Mouse (Mus musculus): ENCODE measurements at regions not wholly inside any gene's neighbourhood (a gene's known extent, or its start where the extent isn't known, plus 50 kb on each side); places are given as distances from the start of the nearest gene placed in this dataset.

- no peak overlapping the region for H3K27ac ChIP-seq (ENCODE audit: low read depth, low read length)
- H3K4me1 ChIP-seq (ENCODE audit: control insufficient read depth, insufficient read depth, low read length): no peaks in the 10 kb centered on the region
- no peak overlapping the region for H3K9ac ChIP-seq (replicated peaks; ENCODE audit: low read depth, low read length)
- no peak for ATAC-seq (ENCODE audit: low read depth)
- H3K4me3 ChIP-seq (ENCODE audit: low read depth, low read length): no peak overlapping the region
- no peaks in the 10 kb centered on the region for H3K9me3 ChIP-seq (ENCODE audit: control insufficient read depth, low read length)
- H3K4me2 ChIP-seq (ENCODE audit: low read depth, low read length): no peak overlapping the region
- no peaks in the 10 kb centered on the region for H3K36me3 ChIP-seq (ENCODE audit: control insufficient read depth, insufficient read depth, low read length)
- WGBS: 94% methylated on average over 5 of the region's 5 CpGs
- no peaks in the 10 kb centered on the region for H3K27me3 ChIP-seq (ENCODE audit: control insufficient read depth, insufficient read depth, low read length)
Observed at GRCm38 (mm10) chr15:5743893-5744292, 499.9 kb upstream of the Ptger4 start.

- Histone ChIP-seq H3K4me3 (ENCODE audit: low read depth, low read length) (no peak overlapping the region), H3K27me3 (ENCODE audit: control insufficient read depth, insufficient read depth, low read length) (no peaks in the 10 kb centered on the region), H3K4me2 (ENCODE audit: low read depth, low read length) (no peak overlapping the region), H3K9ac (replicated peaks; ENCODE audit: low read depth, low read length) (no peak overlapping the region), H3K27ac (ENCODE audit: low read depth, low read length) (no peak overlapping the region), H3K9me3 (ENCODE audit: control insufficient read depth, low read length) (no peaks in the 10 kb centered on the region), H3K36me3 (ENCODE audit: control insufficient read depth, insufficient read depth, low read length) (no peaks in the 10 kb centered on the region), H3K4me1 (ENCODE audit: control insufficient read depth, insufficient read depth, low read length) (no peaks in the 10 kb centered on the region)
- 90% methylated on average over 2 of the region's 2 CpGs for WGBS
- no peak for ATAC-seq (ENCODE audit: low read depth)
Observed at GRCm38 (mm10) chr15:5758690-5759089, 514.7 kb upstream of the Ptger4 start.

GRCm38 (mm10) chr15:5762216-5762615, 518.2 kb upstream of the Ptger4 start:
- H3K27me3 ChIP-seq (ENCODE audit: control insufficient read depth, insufficient read depth, low read length): no peaks in the 10 kb centered on the region

GRCm38 (mm10) chr15:5777074-5777473, 522.5 kb upstream of the Dab2 start:
- Histone ChIP-seq H3K4me3 (ENCODE audit: low read depth, low read length) (no peak overlapping the region), H3K4me2 (ENCODE audit: low read depth, low read length) (no peak overlapping the region), H3K9ac (replicated peaks; ENCODE audit: low read depth, low read length) (no peak overlapping the region), H3K9me3 (ENCODE audit: control insufficient read depth, low read length) (no peaks in the 10 kb centered on the region), H3K27ac (ENCODE audit: low read depth, low read length) (no peak overlapping the region), H3K27me3 (ENCODE audit: control insufficient read depth, insufficient read depth, low read length) (no peaks in the 10 kb centered on the region), H3K36me3 (ENCODE audit: control insufficient read depth, insufficient read depth, low read length) (no peaks in the 10 kb centered on the region), H3K4me1 (ENCODE audit: control insufficient read depth, insufficient read depth, low read length) (no peaks in the 10 kb centered on the region)
- WGBS: 84% methylated on average over 4 of the region's 4 CpGs
- no peak for ATAC-seq (ENCODE audit: low read depth)

More at GRCm38 (mm10) chr15:5762216-5762615, 518.2 kb upstream of the Ptger4 start:
- Histone ChIP-seq H3K36me3 (ENCODE audit: control insufficient read depth, insufficient read depth, low read length) (no peaks in the 10 kb centered on the region), H3K4me3 (ENCODE audit: low read depth, low read length) (no peak overlapping the region), H3K4me1 (ENCODE audit: control insufficient read depth, insufficient read depth, low read length) (no peaks in the 10 kb centered on the region), H3K9ac (replicated peaks; ENCODE audit: low read depth, low read length) (no peak overlapping the region), H3K9me3 (ENCODE audit: control insufficient read depth, low read length) (no peaks in the 10 kb centered on the region), H3K27ac (ENCODE audit: low read depth, low read length) (no peak overlapping the region), H3K4me2 (ENCODE audit: low read depth, low read length) (no peak overlapping the region)
- WGBS: 90% methylated on average over 4 of the region's 4 CpGs
- no peak for ATAC-seq (ENCODE audit: low read depth)

- Histone ChIP-seq H3K9me3 (ENCODE audit: control insufficient read depth, low read length) (no peaks in the 10 kb centered on the region), H3K4me2 (ENCODE audit: low read depth, low read length) (no peak overlapping the region), H3K9ac (replicated peaks; ENCODE audit: low read depth, low read length) (no peak overlapping the region), H3K4me1 (ENCODE audit: control insufficient read depth, insufficient read depth, low read length) (no peaks in the 10 kb centered on the region), H3K27me3 (ENCODE audit: control insufficient read depth, insufficient read depth, low read length) (no peaks in the 10 kb centered on the region), H3K27ac (ENCODE audit: low read depth, low read length) (no peak overlapping the region), H3K4me3 (ENCODE audit: low read depth, low read length) (no peak overlapping the region), H3K36me3 (ENCODE audit: control insufficient read depth, insufficient read depth, low read length) (no peaks in the 10 kb centered on the region)
- 91% methylated on average over 3 of the region's 3 CpGs for WGBS
- no peak for ATAC-seq (ENCODE audit: low read depth)
Observed at GRCm38 (mm10) chr15:5799917-5800316, 499.7 kb upstream of the Dab2 start.

- H3K27ac ChIP-seq (ENCODE audit: low read depth, low read length): no peak overlapping the region
Observed at GRCm38 (mm10) chr15:5811154-5811732, 488.3 kb upstream of the Dab2 start.

GRCm38 (mm10) chr15:5811958-5812357, 487.6 kb upstream of the Dab2 start:
- H3K27me3 ChIP-seq (ENCODE audit: control insufficient read depth, insufficient read depth, low read length): no peaks in the 10 kb centered on the region
- H3K36me3 ChIP-seq (ENCODE audit: control insufficient read depth, insufficient read depth, low read length): no peaks in the 10 kb centered on the region
- no peaks in the 10 kb centered on the region for H3K9me3 ChIP-seq (ENCODE audit: control insufficient read depth, low read length)
- WGBS: 100% methylated on average over 1 of the region's 1 CpGs
- no peak overlapping the region for H3K4me3 ChIP-seq (ENCODE audit: low read depth, low read length)
- no peak overlapping the region for H3K9ac ChIP-seq (replicated peaks; ENCODE audit: low read depth, low read length)
- H3K4me1 ChIP-seq (ENCODE audit: control insufficient read depth, insufficient read depth, low read length): no peaks in the 10 kb centered on the region
- no peak for ATAC-seq (ENCODE audit: low read depth)
- no peak overlapping the region for H3K4me2 ChIP-seq (ENCODE audit: low read depth, low read length)
- no peak overlapping the region for H3K27ac ChIP-seq (ENCODE audit: low read depth, low read length)

More at GRCm38 (mm10) chr15:5811154-5811732, 488.3 kb upstream of the Dab2 start:
- Histone ChIP-seq H3K4me2 (ENCODE audit: low read depth, low read length) (no peak overlapping the region), H3K9ac (replicated peaks; ENCODE audit: low read depth, low read length) (no peak overlapping the region), H3K27me3 (ENCODE audit: control insufficient read depth, insufficient read depth, low read length) (no peaks in the 10 kb centered on the region), H3K9me3 (ENCODE audit: control insufficient read depth, low read length) (no peaks in the 10 kb centered on the region), H3K4me3 (ENCODE audit: low read depth, low read length) (no peak overlapping the region), H3K4me1 (ENCODE audit: control insufficient read depth, insufficient read depth, low read length) (no peaks in the 10 kb centered on the region), H3K36me3 (ENCODE audit: control insufficient read depth, insufficient read depth, low read length) (no peaks in the 10 kb centered on the region)
- ATAC-seq (ENCODE audit: low read depth): no peak
- WGBS: 83% methylated on average over 9 of the region's 9 CpGs

- Histone ChIP-seq H3K9ac (replicated peaks; ENCODE audit: low read depth, low read length) (no peak overlapping the region), H3K4me1 (ENCODE audit: control insufficient read depth, insufficient read depth, low read length) (no peaks in the 10 kb centered on the region), H3K9me3 (ENCODE audit: control insufficient read depth, low read length) (no peaks in the 10 kb centered on the region), H3K36me3 (ENCODE audit: control insufficient read depth, insufficient read depth, low read length) (no peaks in the 10 kb centered on the region), H3K27me3 (ENCODE audit: control insufficient read depth, insufficient read depth, low read length) (no peaks in the 10 kb centered on the region), H3K4me2 (ENCODE audit: low read depth, low read length) (no peak overlapping the region), H3K27ac (ENCODE audit: low read depth, low read length) (no peak overlapping the region), H3K4me3 (ENCODE audit: low read depth, low read length) (no peak overlapping the region)
- WGBS: 74% methylated on average over 7 of the region's 7 CpGs
- no peak for ATAC-seq (ENCODE audit: low read depth)
Observed at GRCm38 (mm10) chr15:5817901-5818576, 481.5 kb upstream of the Dab2 start.

- Histone ChIP-seq H3K4me2 (ENCODE audit: low read depth, low read length) (no peak overlapping the region), H3K9me3 (ENCODE audit: control insufficient read depth, low read length) (no peaks in the 10 kb centered on the region), H3K27ac (ENCODE audit: low read depth, low read length) (no peak overlapping the region), H3K36me3 (ENCODE audit: control insufficient read depth, insufficient read depth, low read length) (no peaks in the 10 kb centered on the region), H3K4me3 (ENCODE audit: low read depth, low read length) (no peak overlapping the region), H3K4me1 (ENCODE audit: control insufficient read depth, insufficient read depth, low read length) (no peaks in the 10 kb centered on the region), H3K27me3 (ENCODE audit: control insufficient read depth, insufficient read depth, low read length) (no peaks in the 10 kb centered on the region), H3K9ac (replicated peaks; ENCODE audit: low read depth, low read length) (no peak overlapping the region)
- ATAC-seq (ENCODE audit: low read depth): no peak
- WGBS: 93% methylated on average over 4 of the region's 4 CpGs
Observed at GRCm38 (mm10) chr15:5839963-5840362, 459.6 kb upstream of the Dab2 start.

Measured in neural tube, embryonic 14.5 days (tissue).